Mouse (Mus musculus) intestine, embryonic 14.5 days (tissue): ENCODE results near the gene Bcl9l. TPM values are rescaled to one million over a fixed set of nuclear protein-coding genes. Genes with fewer than 3 reads are reported as not detected.
"Not testable (repeated sequence)": the region's sequence is repeated elsewhere in the genome, so short reads cannot be mapped to it uniquely, and the experiment has no call there.

Experiments used
- ATAC-seq: fragments of 200-750 bp; cut with Nextera tagmentation; replicated peaks from 2 replicates; pipeline ENCODE4 v1.8.0; 2017; ENCODE audit warnings: low read depth, moderate number of reproducible peaks, moderate TSS enrichment, moderate library complexity; ENCODE audit not compliant: low FRiP score, low TSS enrichment
- DNase-seq: peaks from one replicate; pipeline ENCODE4 v3.0.0-alpha.2; 2018; ENCODE audit warnings: low spot score
- H3K27ac ChIP-seq: fragments of 300-500 bp; sonication (generic); 2 replicates; pipeline ENCODE4 v1.5.1; 2014; ENCODE audit warnings: low read depth, mild to moderate bottlenecking, control low read depth
- H3K27me3 ChIP-seq: fragments of 300-500 bp; sonication (generic); replicated peaks from 2 replicates; pipeline ENCODE4 v1.6.1; 2014; ENCODE audit warnings: low read length, control low read depth; ENCODE audit not compliant: control insufficient read depth, insufficient read depth
- H3K36me3 ChIP-seq: fragments of 300-500 bp; sonication (generic); 2 replicates; pipeline ENCODE4 v1.6.1; 2014; ENCODE audit warnings: low read length, control low read depth; ENCODE audit not compliant: control insufficient read depth, insufficient read depth
- H3K4me1 ChIP-seq: fragments of 300-500 bp; sonication (generic); replicated peaks from 2 replicates; pipeline ENCODE4 v1.6.1; 2014; ENCODE audit warnings: low read length, control low read depth, mixed read lengths; ENCODE audit not compliant: control insufficient read depth, insufficient read depth
- H3K4me2 ChIP-seq: fragments of 300-500 bp; sonication (generic); 2 replicates; pipeline ENCODE4 v1.6.1; 2014; ENCODE audit warnings: low read length
- H3K4me3 ChIP-seq: fragments of 300-500 bp; sonication (generic); 2 replicates; pipeline ENCODE4 v1.5.1; 2014; ENCODE audit warnings: low read depth, low read length, control low read depth, mixed read lengths
- H3K9ac ChIP-seq: fragments of 300-500 bp; sonication (generic); 2 replicates; pipeline ENCODE4 v1.6.1; 2014; ENCODE audit warnings: mild to moderate bottlenecking, low read length
- H3K9me3 ChIP-seq: fragments of 300-500 bp; sonication (generic); 2 replicates; pipeline ENCODE4 v1.6.1; 2016; ENCODE audit warnings: low read length, control low read depth; ENCODE audit not compliant: control insufficient read depth
- WGBS: fragments of 180-500 bp; shearing (Covaris S2); extraction: QIAGEN DNeasy Blood & Tissue Kit; methylation state at CpG from one replicate; pipeline ENCODE4 v1.1.7; 2014; 5-methylcytosine and 5-hydroxymethylcytosine counted together
- polyA plus RNA-seq: library from polyadenylated mRNA; unstranded; fragments of >200 nt; fragmentation: Nextera tagmentation; extraction: Ambion mirVana; gene quantifications from 2 replicates; pipeline ENCODE4 v1.2.1, GENCODE M21; 2014

Bcl9l gene
- 10.2 TPM in 2 replicates for polyA plus RNA-seq

DNA sequence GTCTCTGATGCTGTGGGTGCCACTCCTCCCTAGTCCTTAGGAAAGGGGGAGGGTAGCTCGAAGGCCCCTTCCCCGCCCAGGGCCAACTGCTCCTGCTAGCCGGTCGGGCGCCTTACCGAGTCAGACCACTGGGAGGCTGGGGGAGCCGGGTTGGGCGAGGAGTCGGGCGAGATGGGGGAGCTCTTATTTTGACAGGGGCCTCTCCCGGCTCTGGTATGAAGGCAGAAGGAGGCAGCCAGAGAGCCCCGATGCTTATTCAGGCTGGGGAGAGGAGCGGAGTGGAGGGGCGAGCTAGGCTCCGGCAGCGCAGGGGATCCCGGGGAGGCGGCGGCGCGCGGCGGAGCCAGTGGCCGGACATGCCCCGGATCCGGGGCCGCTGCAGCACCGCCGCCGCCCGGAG lies at the start of gene Bcl9l:
TSS of gene Bcl9l (plus strand) at position 274 of the 400 bp plus-strand sequence.
- H3K4me1 ChIP-seq = peaks cover 43% of the 10 kb centered on the region
- WGBS = under 1% methylated on average over 30 of the region's 31 CpGs

DNA sequence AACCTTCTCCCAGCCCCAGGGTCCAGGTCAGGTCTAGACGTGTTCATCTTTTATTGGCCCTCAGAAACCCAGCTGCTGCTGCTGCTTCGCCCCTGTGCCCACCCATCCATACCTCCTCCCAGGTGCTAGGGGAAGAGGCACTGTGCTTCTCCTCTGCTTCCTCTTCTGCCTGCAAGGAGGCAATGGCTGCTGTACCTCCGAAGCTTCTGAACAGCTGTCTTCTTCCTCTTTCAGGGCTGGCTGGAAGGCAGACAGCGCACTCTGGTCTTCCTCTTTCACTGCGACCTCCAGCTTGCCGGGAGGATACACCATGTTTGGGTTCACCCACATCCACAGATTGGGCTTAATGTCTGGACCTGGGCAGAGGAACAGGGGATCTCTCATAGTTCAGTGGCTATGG lies 46.9 kb upstream of the Bcl9l start:
- no peak for ATAC-seq
- WGBS = 73% methylated on average over 6 of the region's 6 CpGs
- Histone ChIP-seq H3K9me3 (no peaks in the 10 kb centered on the region), H3K27ac (no peak overlapping the region), H3K4me3 (no peak overlapping the region), H3K36me3 (no peaks in the 10 kb centered on the region), H3K9ac (no peak overlapping the region), H3K4me1 (no peaks in the 10 kb centered on the region), H3K4me2 (no peak overlapping the region), H3K27me3 (no peaks in the 10 kb centered on the region)
- DNase-seq = no peak

More for the DNA sequence above, at the start of gene Bcl9l:
- peak within 1 kb of the TSS; percentile 86 for H3K9ac ChIP-seq
- peak within 1 kb of the TSS; percentile 98 for H3K4me3 ChIP-seq
- DNase-seq (peak; percentile 94), ATAC-seq (peak; percentile 47)
- peak within 1 kb of the TSS; percentile 90 for H3K27ac ChIP-seq
- peak within 1 kb of the TSS; percentile 76 for H3K4me2 ChIP-seq
- H3K9me3 ChIP-seq = no peaks in the 10 kb centered on the region
- H3K27me3 ChIP-seq = no peaks in the 10 kb centered on the region
- no peaks in the 10 kb centered on the region for H3K36me3 ChIP-seq

DNA sequence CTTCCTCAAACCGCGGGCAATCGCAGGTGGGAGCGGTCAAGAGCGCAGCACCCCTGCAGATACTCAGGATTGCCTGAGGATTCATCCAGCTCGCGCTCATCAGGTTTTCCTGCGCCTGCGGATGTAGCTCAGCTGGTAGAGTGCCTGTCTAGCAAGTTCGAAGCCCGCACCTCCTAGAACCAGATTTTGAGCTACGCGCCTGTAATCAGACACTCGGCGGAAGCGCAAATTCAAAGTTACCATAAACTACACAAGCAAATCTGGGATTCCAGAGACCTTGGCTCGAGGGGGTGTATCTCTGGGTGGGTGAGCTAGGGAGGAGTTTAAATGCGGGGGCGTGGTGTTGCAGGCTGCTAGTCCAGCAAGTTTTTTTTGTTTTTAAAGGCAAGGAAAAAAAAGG lies 41.7 kb upstream of the Bcl9l start, which contains the start of gene Foxr1:
TSS of gene Foxr1 (minus strand) at position 176 of the 400 bp plus-strand sequence.
- DNase-seq (no peak), ATAC-seq (no peak)
- H3K27me3 ChIP-seq = no peaks in the 10 kb centered on the region
- no peaks in the 10 kb centered on the region for H3K36me3 ChIP-seq
- H3K9ac ChIP-seq = no peak within 1 kb of the TSS
- no peak within 1 kb of the TSS for H3K27ac ChIP-seq
- H3K4me3 ChIP-seq = no peak within 1 kb of the TSS
- 71% methylated on average over 19 of the region's 19 CpGs for WGBS
- H3K9me3 ChIP-seq = no peaks in the 10 kb centered on the region
- no peak within 1 kb of the TSS for H3K4me2 ChIP-seq
- no peaks in the 10 kb centered on the region for H3K4me1 ChIP-seq

DNA sequence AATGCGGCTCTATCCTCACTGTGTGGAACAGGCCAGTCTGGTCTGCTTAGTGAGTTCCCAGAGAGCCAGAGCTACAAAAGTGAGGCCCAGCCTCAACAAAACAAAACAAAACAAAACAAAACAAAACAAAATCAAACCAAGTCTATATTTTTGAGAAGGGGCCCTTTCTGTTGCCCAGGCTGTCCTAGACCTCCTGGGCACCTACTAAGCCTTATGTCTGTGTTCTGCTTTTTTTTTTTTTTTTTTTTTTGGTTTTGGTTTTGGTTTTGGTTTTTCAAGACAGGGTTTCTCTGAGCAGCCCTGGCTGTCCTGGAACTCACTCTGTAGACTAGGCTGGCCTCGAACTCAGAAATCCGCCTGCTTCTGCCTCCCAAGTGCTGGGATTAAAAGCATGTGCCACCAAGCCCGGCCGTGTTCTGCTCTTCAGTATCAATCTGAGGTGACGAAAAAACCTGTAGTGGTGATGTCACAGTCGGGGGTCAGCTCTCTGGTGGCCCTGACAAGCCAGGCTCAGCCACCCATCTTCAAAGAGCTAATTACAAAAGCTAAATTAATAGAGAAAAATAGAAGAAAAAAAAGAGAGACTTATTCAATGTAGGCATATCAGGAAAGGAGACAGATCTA lies 38.1 kb upstream of the Bcl9l start:
- WGBS = 87% methylated on average over 7 of the region's 7 CpGs
- H3K4me1 ChIP-seq, H3K36me3 ChIP-seq, H3K4me3 ChIP-seq, H3K9ac ChIP-seq, H3K9me3 ChIP-seq, H3K27me3 ChIP-seq, ATAC-seq, H3K4me2 ChIP-seq, DNase-seq, H3K27ac ChIP-seq: not testable (repeated sequence)

DNA sequence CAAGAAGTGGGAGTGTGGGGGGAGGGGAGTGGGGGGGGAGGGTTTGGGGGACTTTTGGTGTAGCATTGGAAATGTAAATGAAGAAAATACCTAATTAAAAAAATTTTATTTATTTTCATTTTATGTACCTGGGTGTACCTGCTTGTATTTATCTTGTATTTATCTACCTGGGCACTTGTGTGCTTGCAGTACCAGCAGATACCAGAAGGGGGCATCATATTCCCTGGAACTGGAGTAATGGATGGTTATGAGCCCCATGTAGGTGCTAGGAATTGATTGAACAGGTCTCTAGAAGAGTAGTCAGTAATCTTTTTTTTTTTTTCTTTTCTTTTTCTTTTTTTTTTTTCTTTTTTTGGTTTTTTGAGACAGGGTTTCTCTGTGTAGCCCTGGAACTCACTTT lies 32.2 kb upstream of the Bcl9l start:
- Histone ChIP-seq H3K27ac (no peak overlapping the region), H3K36me3 (no peaks in the 10 kb centered on the region)

DNA sequence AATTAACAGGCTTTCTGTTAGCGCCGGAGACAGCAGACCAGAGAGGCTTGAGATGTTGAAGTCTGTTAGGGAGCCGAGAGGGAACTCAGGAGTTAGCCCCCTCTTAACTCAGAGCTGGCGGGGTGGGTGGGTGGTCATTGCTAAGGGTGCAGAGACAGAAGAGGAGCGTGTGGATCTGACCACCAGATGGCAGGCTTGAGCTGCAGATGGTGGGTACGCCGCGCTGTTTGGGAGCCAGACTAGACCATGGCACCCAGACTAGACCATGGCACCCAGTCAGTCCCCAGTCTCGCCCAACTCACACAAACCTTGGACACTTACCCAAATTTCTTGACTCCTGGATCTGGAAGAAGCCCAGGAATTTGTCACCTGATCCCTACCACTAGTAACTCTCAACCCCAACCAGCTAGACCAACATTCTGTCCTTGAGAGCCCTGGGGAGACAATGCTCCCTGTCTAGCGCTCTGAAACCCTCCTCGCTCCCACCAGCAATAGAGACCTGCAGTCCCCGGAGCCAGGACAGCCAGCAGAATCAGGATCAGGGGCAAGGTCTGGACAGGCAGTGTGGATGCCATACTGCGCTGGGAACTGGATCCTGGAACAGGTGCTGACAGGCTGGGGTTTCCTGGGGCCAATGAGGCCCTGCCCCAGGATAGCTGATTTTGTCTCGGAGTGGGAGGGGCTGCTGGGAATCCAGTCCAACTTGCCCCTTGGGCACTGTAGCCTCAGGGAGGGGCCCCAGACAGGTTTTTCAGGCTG lies 28.3 kb upstream of the Bcl9l start:
- 7% methylated on average over 14 of the region's 14 CpGs for WGBS
- Histone ChIP-seq H3K4me2 (no peak overlapping the region), H3K4me3 (no peak overlapping the region), H3K9me3 (no peaks in the 10 kb centered on the region), H3K27ac (no peak overlapping the region), H3K9ac (no peak overlapping the region), H3K4me1 (0 out of 2 replicates have a peak, but pooled peaks cover 4% of the 10 kb centered on the region), H3K27me3 (no peaks in the 10 kb centered on the region), H3K36me3 (no peaks in the 10 kb centered on the region)
- peak; percentile 79 for ATAC-seq
- DNase-seq = peak; percentile 95

More for the DNA sequence above, 32.2 kb upstream of the Bcl9l start:
- no peak for ATAC-seq
- H3K4me3 ChIP-seq = no peak overlapping the region
- no peak overlapping the region for H3K9ac ChIP-seq
- DNase-seq = no peak
- H3K9me3 ChIP-seq = no peaks in the 10 kb centered on the region
- no peaks in the 10 kb centered on the region for H3K27me3 ChIP-seq
- no peak overlapping the region for H3K4me2 ChIP-seq
- no peaks in the 10 kb centered on the region for H3K4me1 ChIP-seq

DNA sequence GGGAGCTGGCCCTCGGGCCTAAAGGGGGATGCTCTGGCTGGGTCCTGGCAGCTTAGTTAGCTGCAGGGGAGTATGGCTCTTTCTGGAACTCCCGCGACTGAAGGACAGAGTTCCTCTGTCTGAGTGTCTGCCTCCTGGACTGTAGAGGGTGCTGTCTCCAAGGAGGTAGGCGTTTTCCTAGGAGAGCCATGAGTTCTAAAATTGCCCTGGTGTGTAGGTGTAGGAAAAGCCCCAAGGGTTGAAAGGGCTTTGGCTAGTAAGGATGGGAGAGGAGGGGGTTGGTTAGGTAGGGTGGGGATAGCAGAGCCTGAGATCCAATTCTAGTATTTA lies 27.8 kb upstream of the Bcl9l start, which contains the start of gene Upk2:
TSS of gene Upk2 (minus strand) at position 86 of the 330 bp plus-strand sequence.
- ATAC-seq = 0 out of 2 replicates have a peak, but pooled peaks have one; percentile 24
- H3K27me3 ChIP-seq = no peaks in the 10 kb centered on the region
- no peak within 1 kb of the TSS for H3K27ac ChIP-seq
- no peak for DNase-seq
- no peak within 1 kb of the TSS for H3K4me3 ChIP-seq
- H3K9me3 ChIP-seq = no peaks in the 10 kb centered on the region
- H3K36me3 ChIP-seq = no peaks in the 10 kb centered on the region
- no peak within 1 kb of the TSS for H3K9ac ChIP-seq
- H3K4me1 ChIP-seq = 0 out of 2 replicates have a peak, but pooled peaks cover 4% of the 10 kb centered on the region
- 25% methylated on average over 4 of the region's 4 CpGs for WGBS
- no peak within 1 kb of the TSS for H3K4me2 ChIP-seq

DNA sequence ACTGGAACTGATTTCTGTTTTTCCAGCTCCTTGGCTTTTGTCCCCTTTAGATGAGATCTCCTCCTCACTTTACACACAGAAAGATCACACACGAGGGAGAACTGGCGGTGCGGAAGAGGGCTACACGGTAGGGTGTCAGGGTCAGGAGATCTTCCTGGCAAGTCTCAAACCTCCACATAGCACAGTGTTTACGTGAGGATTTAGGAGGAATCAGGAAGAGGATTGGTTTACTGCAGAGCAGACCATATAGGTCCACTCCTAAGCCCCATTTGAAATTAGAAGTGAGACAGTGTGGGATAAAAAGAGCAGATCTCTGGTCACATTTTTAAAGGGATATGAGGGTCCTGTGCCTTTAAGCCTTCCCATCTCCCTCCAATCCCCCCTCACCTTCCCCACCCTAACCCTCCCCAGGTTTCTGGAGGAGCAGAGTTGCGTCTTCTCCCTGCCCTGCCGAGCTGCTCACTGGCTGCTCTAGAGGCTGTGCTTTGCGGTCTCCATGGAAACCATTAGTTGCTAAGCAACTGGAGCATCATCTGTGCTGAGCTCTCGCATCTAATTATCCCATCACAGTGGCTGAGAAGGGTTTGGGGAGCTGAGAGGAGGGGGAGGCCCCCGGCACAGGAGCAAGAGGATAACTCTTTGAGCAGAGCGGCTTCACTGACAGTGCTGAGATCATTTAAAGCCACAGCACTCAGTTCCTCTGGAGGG lies 25.4 kb upstream of the Bcl9l start:
- H3K9me3 ChIP-seq = no peaks in the 10 kb centered on the region
- ATAC-seq (0 out of 2 replicates have a peak, but pooled peaks have one; percentile 38), DNase-seq (peak; percentile 69)
- 4% methylated on average over 11 of the region's 11 CpGs for WGBS
- H3K9ac ChIP-seq = no peak overlapping the region
- no peaks in the 10 kb centered on the region for H3K36me3 ChIP-seq
- no peak overlapping the region for H3K27ac ChIP-seq
- H3K4me1 ChIP-seq = 0 out of 2 replicates have a peak, but pooled peaks cover 4% of the 10 kb centered on the region
- no peak overlapping the region for H3K4me3 ChIP-seq
- no peaks in the 10 kb centered on the region for H3K27me3 ChIP-seq
- no peak overlapping the region for H3K4me2 ChIP-seq
